Mouse (Mus musculus): ENCODE data around the gene Cdh1.

GRCm38 (mm10) chr8:106579510-106579909 lies 23.6 kb upstream of the Cdh1 start:
- no peak for TF ChIP-seq CTCF (IDR thresholded peaks at IDR 0.05; ENCODE audit: low read depth, low read length)
- TF ChIP-seq EP300 (IDR thresholded peaks at IDR 0.05; ENCODE audit: insufficient read depth, low read depth, low read length) = no peak

Data from ES-Bruce4 (cell line).